Mouse (Mus musculus) urinary bladder, postnatal 4 days (tissue): ENCODE results near the gene Tagln3.

Source experiments
- DNase-seq, 2 experiments: peaks; one replicate each; pipeline ENCODE4 v3.0.0; 2021 to 2022; ENCODE audit warnings: low spot score in 2 of 2

Tagln3 gene

GRCm38 (mm10) chr16:45724061-45724741 lies at the start of gene Tagln3:
Gene Tagln3 (minus strand): TSS chr16:45724608.
- no peak for DNase-seq

DNA sequence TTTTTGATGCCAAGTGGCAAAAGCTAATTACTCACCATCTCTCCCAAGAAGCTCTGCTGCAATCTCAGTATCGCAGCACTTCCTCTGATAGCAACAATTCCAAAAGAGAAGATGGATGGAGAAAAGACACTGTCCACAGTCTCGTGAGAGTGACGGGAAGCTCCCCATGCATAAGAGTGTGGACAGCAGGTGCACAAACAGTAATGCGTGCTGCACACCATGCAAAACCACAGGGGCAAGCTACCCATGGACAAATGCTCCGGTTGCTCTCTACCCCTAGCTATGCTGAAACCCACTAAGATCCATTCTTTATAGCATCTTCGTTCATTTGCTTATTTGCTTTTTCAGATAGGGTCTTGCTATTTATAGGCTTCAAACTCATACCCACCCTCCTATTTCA lies 46.5 kb upstream of the Tagln3 start:
- DNase-seq: no peak

- DNase-seq: no peak
Measured at GRCm38 (mm10) chr16:45767853-45768640, 43.6 kb upstream of the Tagln3 start.

DNA sequence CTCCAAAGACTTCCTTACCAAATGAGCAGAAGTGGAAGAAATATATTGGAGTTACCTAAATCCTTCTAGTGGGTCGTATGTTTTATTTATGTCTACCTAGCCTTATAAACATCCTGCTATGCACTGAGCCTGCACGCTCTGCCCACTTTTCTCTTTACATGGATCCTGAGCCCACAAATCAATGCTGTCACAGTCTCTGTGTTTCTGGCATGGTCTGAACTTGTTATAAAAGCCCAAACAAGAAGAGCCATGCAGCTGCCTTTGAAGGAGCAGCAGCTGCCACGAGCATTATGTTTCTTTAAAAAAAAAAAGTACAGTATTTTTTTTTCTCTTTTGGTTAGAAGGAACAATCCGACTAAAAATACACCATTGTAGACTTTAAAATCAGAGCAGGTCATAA lies 43.0 kb upstream of the Tagln3 start:
- no peak for DNase-seq

DNA sequence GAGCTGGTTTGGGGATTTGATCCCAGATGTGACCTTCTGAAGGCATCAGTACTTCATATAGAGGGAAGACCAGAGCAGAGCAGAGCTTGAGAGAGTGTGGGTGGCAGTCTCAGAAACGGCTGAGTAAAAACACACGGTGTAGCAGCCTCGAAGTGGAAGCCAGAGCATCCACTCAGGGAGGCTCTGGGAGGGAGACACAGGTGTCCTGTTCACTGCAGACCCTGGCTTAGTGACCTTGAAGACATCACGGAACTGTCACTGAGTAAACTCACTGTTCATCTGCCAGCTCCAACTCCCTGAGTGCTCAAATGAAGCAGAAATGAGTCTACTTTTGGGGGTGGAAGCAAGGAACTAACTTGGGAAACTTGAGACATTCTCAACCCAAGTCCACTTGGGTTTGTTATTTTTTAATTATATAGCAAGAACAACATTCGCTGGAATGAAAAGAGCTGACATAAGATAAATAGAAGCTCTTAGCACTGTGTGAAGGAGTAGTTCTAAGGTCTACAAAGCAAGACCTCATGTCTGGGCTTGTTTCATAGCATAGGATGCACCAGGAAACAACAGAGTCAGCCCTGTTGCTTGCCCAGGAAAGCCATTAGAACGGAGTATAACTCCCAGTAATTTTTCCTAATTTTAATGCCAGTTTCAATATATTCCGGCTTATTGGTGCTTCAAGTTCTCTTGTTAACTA lies 41.5 kb upstream of the Tagln3 start:
- DNase-seq: no peak

- no peak for DNase-seq
Measured at GRCm38 (mm10) chr16:45765102-45765501, 40.7 kb upstream of the Tagln3 start.

GRCm38 (mm10) chr16:45762859-45763505 lies 38.6 kb upstream of the Tagln3 start:
- DNase-seq: no peak

DNA sequence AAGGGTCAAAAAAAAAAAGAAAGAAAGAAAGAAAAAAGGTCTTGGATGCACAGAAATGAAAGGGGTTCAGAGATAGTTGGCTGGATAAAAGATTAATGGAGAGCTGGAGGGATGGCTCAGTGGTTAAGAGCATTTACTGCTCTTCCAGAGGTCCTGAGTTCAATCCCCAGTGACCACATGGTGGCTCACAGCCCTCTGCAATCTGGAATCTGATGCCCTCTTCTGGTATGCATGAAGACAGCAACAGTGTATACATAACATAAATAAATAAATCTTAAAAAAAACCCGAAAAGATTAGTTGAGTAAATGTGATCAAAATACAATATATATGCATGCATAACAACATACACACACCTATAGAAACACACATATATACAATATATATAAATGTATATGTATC lies 37.0 kb upstream of the Tagln3 start:
- no peak for DNase-seq

DNA sequence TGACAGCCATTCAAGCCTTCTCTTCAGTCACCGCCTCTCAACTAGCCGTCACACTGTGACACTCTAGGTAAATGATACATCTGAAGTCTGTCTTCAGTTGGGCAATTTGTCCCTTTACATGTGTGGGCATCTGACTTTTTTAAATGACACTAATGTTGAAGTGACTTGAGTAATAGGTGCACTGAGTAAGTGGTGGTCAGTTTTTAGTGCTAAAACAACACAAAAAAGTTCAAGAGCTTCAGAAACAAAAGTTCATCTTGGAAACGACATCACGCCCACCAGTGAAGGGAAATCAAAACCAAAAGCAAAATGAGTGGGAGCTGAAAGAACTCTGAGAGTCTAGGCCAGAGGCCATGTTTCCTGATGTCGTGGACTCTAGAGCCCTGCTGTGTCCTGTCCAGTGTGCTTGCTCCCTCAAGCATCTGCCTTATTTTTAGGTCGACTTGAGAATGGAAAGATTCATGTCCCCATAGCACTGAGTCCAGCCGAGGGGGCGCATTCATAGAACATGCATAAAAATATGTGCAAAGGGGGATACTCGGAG lies 34.4 kb upstream of the Tagln3 start:
- DNase-seq: no peak

DNA sequence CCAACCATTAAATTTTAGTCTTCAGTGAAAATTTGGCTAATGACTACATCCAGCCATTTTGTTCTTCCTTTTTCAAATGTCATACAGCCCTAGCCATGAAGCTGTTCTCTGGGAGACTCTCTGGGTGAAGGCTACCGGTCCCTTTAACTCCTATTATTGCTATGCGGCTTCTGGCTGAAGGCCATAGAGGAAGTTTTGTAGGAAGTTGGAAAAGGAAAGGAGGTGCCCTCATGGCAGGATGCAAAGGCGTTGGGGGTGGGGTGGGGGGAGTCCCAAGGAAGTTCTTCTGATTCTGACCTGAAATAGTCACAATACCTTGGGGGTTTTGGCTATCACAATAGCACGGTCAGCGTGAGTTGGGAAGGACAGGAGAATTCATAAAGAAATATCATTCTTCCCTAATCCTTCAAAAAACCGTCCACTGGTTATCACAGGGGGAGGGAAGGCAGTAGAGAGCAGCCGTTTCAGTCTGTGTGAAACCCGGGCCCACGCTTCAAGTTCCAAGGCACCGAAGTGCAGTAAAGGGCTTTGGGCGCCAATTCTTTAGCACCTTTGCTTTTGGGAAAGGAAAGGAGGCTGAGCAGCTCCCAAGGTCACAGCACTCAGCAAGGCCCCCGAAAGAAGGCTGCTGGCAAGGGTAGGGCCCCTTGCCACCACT lies 33.1 kb upstream of the Tagln3 start:
- no peak for DNase-seq

- no peak for DNase-seq
Measured at GRCm38 (mm10) chr16:45756855-45757254, 32.4 kb upstream of the Tagln3 start.

DNA sequence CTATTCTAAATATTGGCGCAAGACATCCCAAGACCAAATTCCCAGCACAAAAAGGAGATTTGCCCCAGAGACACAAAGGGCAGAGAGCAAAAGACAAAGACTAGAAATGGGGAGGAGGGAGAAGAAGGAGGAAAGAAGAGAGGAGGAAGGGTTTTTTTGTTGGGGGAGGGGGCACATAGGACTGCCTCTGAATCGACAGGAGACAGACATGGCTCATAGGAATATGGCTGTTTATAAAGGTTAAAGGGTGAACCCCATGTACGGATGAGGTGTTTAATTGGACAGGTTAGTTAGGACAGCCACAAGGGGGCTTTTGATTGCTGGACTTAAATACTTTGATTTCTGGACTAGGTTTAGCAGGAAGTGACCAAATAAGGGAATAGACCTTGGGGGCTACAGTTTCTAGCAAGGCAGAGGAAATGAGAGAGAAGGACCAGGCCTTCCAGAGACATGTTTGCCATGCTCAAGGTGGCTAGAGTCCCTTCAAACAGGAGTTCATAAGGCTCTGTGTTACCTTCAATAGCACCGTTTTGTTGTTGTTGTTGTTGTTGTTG lies 19.3 kb upstream of the Tagln3 start:
- DNase-seq: no peak

DNA sequence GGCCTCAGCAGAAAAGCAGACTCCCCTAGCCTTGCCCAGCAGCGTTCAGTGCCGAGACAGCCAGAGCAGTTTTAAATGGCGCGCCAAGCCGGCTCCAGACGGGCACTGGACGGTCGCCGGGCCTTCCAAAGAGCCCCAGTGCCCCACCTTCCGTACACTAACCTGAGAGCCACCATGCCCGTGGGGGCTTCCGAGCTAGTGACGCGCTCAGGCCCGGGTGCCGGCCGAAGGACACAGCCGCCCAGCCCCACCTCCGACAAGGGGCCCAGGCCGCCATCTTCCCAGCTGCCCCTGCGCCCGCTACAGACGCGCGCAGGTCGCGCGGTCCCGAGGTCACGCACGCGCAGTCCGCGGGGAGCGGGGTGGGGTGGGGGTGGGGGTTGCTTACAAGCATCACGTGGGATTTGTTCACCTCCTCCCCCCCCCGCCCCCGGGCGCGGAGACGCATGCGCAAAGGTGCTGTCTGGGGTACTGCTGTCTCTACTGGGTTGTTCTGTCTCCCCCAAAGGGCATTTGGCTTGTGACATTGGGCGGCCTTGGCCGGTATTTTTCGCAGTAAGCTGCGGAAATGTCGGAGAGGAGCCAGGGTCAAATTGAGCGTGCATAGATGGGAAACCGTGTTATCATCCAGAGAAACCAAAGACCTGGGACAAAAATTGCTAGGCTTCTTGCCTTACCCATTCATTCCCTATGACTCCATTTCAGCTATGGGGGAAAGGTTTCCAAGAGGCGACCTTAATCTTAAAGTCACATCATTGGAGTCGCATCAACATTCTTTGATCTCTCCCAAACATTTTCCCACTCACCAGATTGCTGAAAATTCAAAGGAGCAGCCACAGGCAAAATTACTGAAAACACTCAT lies 18.4 kb upstream of the Tagln3 start, which contains the start of gene Abhd10:
TSS of gene Abhd10 (minus strand) at position 341 of the 862 bp plus-strand sequence.
- DNase-seq: peak; percentile 94

GRCm38 (mm10) chr16:45737880-45738279 lies 13.5 kb upstream of the Tagln3 start:
- DNase-seq: no peak

- no peak for DNase-seq
Measured at GRCm38 (mm10) chr16:45736724-45737123, 12.3 kb upstream of the Tagln3 start.

- DNase-seq: no peak
Measured at GRCm38 (mm10) chr16:45729163-45729562, 4.8 kb upstream of the Tagln3 start.

GRCm38 (mm10) chr16:45724742-45725102 lies 314 bp upstream of the Tagln3 start:
- no peak for DNase-seq

- no peak for DNase-seq
Measured at GRCm38 (mm10) chr16:45723172-45723901, 1.1 kb downstream of the Tagln3 start.

- DNase-seq: no peak
Measured at GRCm38 (mm10) chr16:45722460-45722951, 1.9 kb downstream of the Tagln3 start.
